Mouse (Mus musculus): Measurements from ENCODE around the gene Hoxb9.

Hoxb9 gene

GRCm38 (mm10) chr11:96298895-96299667 is 27.8 kb downstream of the Hoxb9 start:
- DNase-seq (ENCODE audit: low spot score in 2 of 2) = no peak

GRCm38 (mm10) chr11:96299781-96300180 is 28.5 kb downstream of the Hoxb9 start:
- DNase-seq (ENCODE audit: low spot score in 2 of 2) = no peak

GRCm38 (mm10) chr11:96300354-96301063 is 29.3 kb downstream of the Hoxb9 start:
- DNase-seq (ENCODE audit: low spot score in 2 of 2) = no peak

- DNase-seq (ENCODE audit: low spot score in 2 of 2) = no peak
Observed at GRCm38 (mm10) chr11:96301064-96301431, 29.8 kb downstream of the Hoxb9 start.

GRCm38 (mm10) chr11:96301837-96302236 is 30.6 kb downstream of the Hoxb9 start:
- no peak for DNase-seq (ENCODE audit: low spot score in 2 of 2)

- DNase-seq (ENCODE audit: low spot score in 2 of 2) = no peak
Observed at GRCm38 (mm10) chr11:96302381-96303150, 31.3 kb downstream of the Hoxb9 start.

GRCm38 (mm10) chr11:96303151-96304099 is 32.2 kb downstream of the Hoxb9 start, which contains the start of gene Hoxb5:
Gene Hoxb5, plus strand, starts transcription at chr11:96303336.
- no peak for DNase-seq (ENCODE audit: low spot score in 2 of 2)

GRCm38 (mm10) chr11:96304381-96305195 is 33.3 kb downstream of the Hoxb9 start:
- no peak for DNase-seq (ENCODE audit: low spot score in 2 of 2)

GRCm38 (mm10) chr11:96305505-96306182 is 34.4 kb downstream of the Hoxb9 start:
- no peak for DNase-seq (ENCODE audit: low spot score in 2 of 2)

GRCm38 (mm10) chr11:96306183-96306907 is 35.1 kb downstream of the Hoxb9 start:
- no peak for DNase-seq (ENCODE audit: low spot score in 2 of 2)

GRCm38 (mm10) chr11:96306908-96307269 is 35.6 kb downstream of the Hoxb9 start:
- no peak for DNase-seq (ENCODE audit: low spot score in 2 of 2)

- DNase-seq (ENCODE audit: low spot score in 2 of 2) = no peak
Observed at GRCm38 (mm10) chr11:96308763-96309162, 37.5 kb downstream of the Hoxb9 start.

- DNase-seq (ENCODE audit: low spot score in 2 of 2) = no peak
Observed at GRCm38 (mm10) chr11:96309288-96309687, 38.0 kb downstream of the Hoxb9 start.

GRCm38 (mm10) chr11:96310183-96310938 is 39.1 kb downstream of the Hoxb9 start:
- no peak for DNase-seq (ENCODE audit: low spot score in 2 of 2)

- no peak for DNase-seq (ENCODE audit: low spot score in 2 of 2)
Observed at GRCm38 (mm10) chr11:96311097-96311496, 39.8 kb downstream of the Hoxb9 start.

GRCm38 (mm10) chr11:96311520-96312417 is 40.5 kb downstream of the Hoxb9 start:
- peak; percentile 27 to 40 for DNase-seq (ENCODE audit: low spot score in 2 of 2)

GRCm38 (mm10) chr11:96313134-96313533 is 41.9 kb downstream of the Hoxb9 start:
- no peak for DNase-seq (ENCODE audit: low spot score in 2 of 2)

Measured in heart, adult 9 months (tissue).